Mouse (Mus musculus): Measurements from ENCODE around the gene Adamts1.

GRCm38 (mm10) chr16:85772272-85772671, 30.6 kb downstream of the Adamts1 start:
- TF ChIP-seq E2F4 (IDR thresholded peaks at IDR 0.05; ENCODE audit: insufficient read depth) (no peak), POLR2A (IDR thresholded peaks at IDR 0.05; ENCODE audit: insufficient read length, low read depth) (no peak), TCF3 (IDR thresholded peaks at IDR 0.05; ENCODE audit: insufficient read length, low read depth) (no peak), TCF12 (IDR thresholded peaks at IDR 0.05; ENCODE audit: insufficient read depth, poor library complexity, severe bottlenecking) (no peak), MYOD1 (IDR thresholded peaks at IDR 0.05; ENCODE audit: control insufficient read depth in 1 of 3, insufficient read length in 2 of 3, low read depth in 2 of 3) (no peak)
